Mouse (Mus musculus) CH12.LX (cell line): Measurements from ENCODE around the gene Fgf23. TPM values are rescaled to one million over a fixed set of nuclear protein-coding genes. Genes with fewer than 3 reads are reported as not detected.

Experiments used
- DNase-seq: peaks from one replicate; pipeline ENCODE4 v3.0.0-alpha.2; 2013; ENCODE audit errors: extremely low read depth
- H3K27ac ChIP-seq: 2 replicates; pipeline ENCODE4 v1.5.1; 2012; ENCODE audit warnings: low read depth, mild to moderate bottlenecking, control low read depth, moderate library complexity; ENCODE audit not compliant: insufficient read depth
- H3K27me3 ChIP-seq: replicated peaks from 2 replicates; pipeline ENCODE3; 2012; ENCODE audit warnings: inconsistent platforms
- H3K36me3 ChIP-seq, 2 experiments: replicated peaks in 1 of 2; 2 replicates each; pipeline versions ENCODE3 to v1.6.1; 2012; ENCODE audit warnings: inconsistent platforms in 1 of 2, low read length in 1 of 2, mild to moderate bottlenecking in 1 of 2, mixed read lengths in 1 of 2, moderate library complexity in 1 of 2; ENCODE audit not compliant: control insufficient read depth in 1 of 2, insufficient read depth in 1 of 2
- H3K4me1 ChIP-seq, 2 experiments: 2 replicates each; pipeline ENCODE4 v1.6.1; 2012; ENCODE audit warnings: inconsistent platforms in 1 of 2, moderate library complexity in 1 of 2; ENCODE audit not compliant: insufficient read depth in 2 of 2, control insufficient read depth in 1 of 2
- H3K4me2 ChIP-seq: 2 replicates; pipeline ENCODE4 v1.6.1; 2012; ENCODE audit warnings: low read depth, mild to moderate bottlenecking, control low read depth; ENCODE audit not compliant: poor library complexity, insufficient read depth, severe bottlenecking
- H3K4me3 ChIP-seq, 3 experiments: fragments of 150-350 bp in 1 of 3; sonication (generic) in 1 of 3; replicated peaks in 1 of 3; 2 replicates each; pipeline versions ENCODE3 to v1.5.1; 2011 to 2012; ENCODE audit warnings: low read depth in 2 of 3, low read length in 2 of 3, mild to moderate bottlenecking in 2 of 3, moderate library complexity in 2 of 3, control low read depth in 1 of 3, improper control_type of control experiment in 1 of 3, inconsistent platforms in 1 of 3, mixed read lengths in 1 of 3; ENCODE audit not compliant: poor library complexity in 1 of 3
- H3K79me2 ChIP-seq: replicated peaks from 2 replicates; pipeline ENCODE4 v1.6.1; 2012; ENCODE audit warnings: mild to moderate bottlenecking, moderate library complexity; ENCODE audit not compliant: control insufficient read depth, poor library complexity, insufficient read depth, severe bottlenecking; ENCODE audit errors: extremely low read depth
- H3K9ac ChIP-seq: 2 replicates; pipeline ENCODE4 v1.6.1; 2012; ENCODE audit warnings: low read depth, mild to moderate bottlenecking, control low read depth, moderate library complexity; ENCODE audit not compliant: insufficient read depth
- H3K9me3 ChIP-seq: replicated peaks from 2 replicates; pipeline ENCODE3; 2012; ENCODE audit warnings: low read length, inconsistent platforms, mixed read lengths
- BHLHE40 ChIP-seq: IDR thresholded peaks from 2 replicates; pipeline ENCODE4 v1.6.1; 2011; ENCODE audit warnings: mild to moderate bottlenecking, low read depth, low read length, improper control_type of control experiment
- CHD1 ChIP-seq: IDR thresholded peaks from 2 replicates; pipeline ENCODE4 v1.6.1; 2012; ENCODE audit warnings: low read depth, low read length, improper control_type of control experiment, inconsistent platforms
- CHD2 ChIP-seq: IDR thresholded peaks from 2 replicates; pipeline ENCODE4 v1.6.1; 2011; ENCODE audit warnings: low read length, improper control_type of control experiment
- CTCF ChIP-seq, 2 experiments: IDR thresholded peaks in 1 of 2; conservative IDR thresholded peaks in 1 of 2; 2 replicates each; pipeline ENCODE4 v1.5.1; 2011 to 2012; ENCODE audit warnings: low read depth in 2 of 2, low read length in 2 of 2, improper control_type of control experiment in 1 of 2, inconsistent platforms in 1 of 2, mild to moderate bottlenecking in 1 of 2, moderate library complexity in 1 of 2
- E2F4 ChIP-seq: IDR thresholded peaks from 2 replicates; pipeline ENCODE4 v1.6.1; 2011; ENCODE audit warnings: low read depth, low read length, improper control_type of control experiment; ENCODE audit not compliant: insufficient replicate concordance
- EP300 ChIP-seq: IDR thresholded peaks from 2 replicates; pipeline ENCODE4 v1.6.1; 2011; ENCODE audit warnings: low read length, improper control_type of control experiment
- ETS1 ChIP-seq: conservative IDR thresholded peaks from 2 replicates; pipeline ENCODE4 v1.6.1; 2012; ENCODE audit warnings: low read depth, mild to moderate bottlenecking, inconsistent platforms, low read length, improper control_type of control experiment, moderate library complexity
- JUN ChIP-seq: IDR thresholded peaks from 2 replicates; pipeline ENCODE4 v1.6.1; 2011; ENCODE audit warnings: low read depth, mild to moderate bottlenecking, low read length, improper control_type of control experiment, moderate library complexity; ENCODE audit not compliant: insufficient read depth
- MAFK ChIP-seq: IDR thresholded peaks from 2 replicates; pipeline ENCODE4 v1.6.1; 2011; ENCODE audit warnings: low read length, improper control_type of control experiment; ENCODE audit not compliant: insufficient replicate concordance
- MAX ChIP-seq: IDR thresholded peaks from 2 replicates; pipeline ENCODE4 v1.6.1; 2011; ENCODE audit warnings: low read length, improper control_type of control experiment
- MAZ ChIP-seq: IDR thresholded peaks from 2 replicates; pipeline ENCODE4 v1.6.1; 2012; ENCODE audit warnings: low read depth, mild to moderate bottlenecking, inconsistent platforms, low read length, improper control_type of control experiment, moderate library complexity
- MEF2A ChIP-seq: IDR thresholded peaks from 2 replicates; pipeline ENCODE4 v1.6.1; 2014; ENCODE audit warnings: low read depth, mild to moderate bottlenecking, inconsistent platforms, low read length, improper control_type of control experiment, borderline replicate concordance
- MXI1 ChIP-seq: IDR thresholded peaks from 2 replicates; pipeline ENCODE4 v1.6.1; 2011; ENCODE audit warnings: mild to moderate bottlenecking, low read depth, low read length, improper control_type of control experiment
- NRF1 ChIP-seq: IDR thresholded peaks from 2 replicates; pipeline ENCODE4 v1.6.1; 2014; ENCODE audit warnings: low read depth, mild to moderate bottlenecking, inconsistent platforms, low read length, improper control_type of control experiment, moderate library complexity
- POLR2AphosphoS2 ChIP-seq: IDR thresholded peaks from 2 replicates; pipeline ENCODE4 v1.6.1; 2011; ENCODE audit warnings: low read depth, low read length, improper control_type of control experiment
- RAD21 ChIP-seq: IDR thresholded peaks from 2 replicates; pipeline ENCODE4 v1.6.1; 2011; ENCODE audit warnings: low read depth, mild to moderate bottlenecking, low read length, improper control_type of control experiment, moderate library complexity
- RCOR1 ChIP-seq: conservative IDR thresholded peaks from 2 replicates; pipeline ENCODE4 v1.6.1; 2012; ENCODE audit warnings: low read depth, mild to moderate bottlenecking, inconsistent platforms, low read length, improper control_type of control experiment
- SMC3 ChIP-seq: IDR thresholded peaks from 2 replicates; pipeline ENCODE4 v1.6.1; 2011; ENCODE audit warnings: low read depth, low read length, improper control_type of control experiment
- TCF12 ChIP-seq: IDR thresholded peaks from 2 replicates; pipeline ENCODE4 v1.6.1; 2014; ENCODE audit warnings: low read depth, mild to moderate bottlenecking, inconsistent platforms, low read length, improper control_type of control experiment
- UBTF ChIP-seq: IDR thresholded peaks from 2 replicates; pipeline ENCODE4 v1.6.1; 2012; ENCODE audit warnings: low read depth, mild to moderate bottlenecking, inconsistent platforms, low read length, improper control_type of control experiment, moderate library complexity
- USF2 ChIP-seq: conservative IDR thresholded peaks from 2 replicates; pipeline ENCODE4 v1.6.1; 2011; ENCODE audit warnings: low read depth, low read length, improper control_type of control experiment
- ZKSCAN1 ChIP-seq: IDR thresholded peaks from 2 replicates; pipeline ENCODE4 v1.6.1; 2012; ENCODE audit warnings: low read depth, inconsistent platforms, low read length, improper control_type of control experiment, borderline replicate concordance
- ZNF384 ChIP-seq: IDR thresholded peaks from 2 replicates; pipeline ENCODE4 v1.6.1; 2012; ENCODE audit warnings: low read depth, low read length, improper control_type of control experiment, inconsistent platforms
- dilution Hi-C: fragments of 300-500 bp; cut with MboI; formaldehyde crosslinking; loops from 2 replicates; pipeline ENCODE4 v1.14.3; 2020; ENCODE audit warnings: low sequenced_read_pairs; ENCODE audit not compliant: extremely low pct_unique_long_range_greater_than_20kb, extremely low pct_ligation_motif_present
- in situ Hi-C: fragments of 300-500 bp; cut with MboI; formaldehyde crosslinking; loops from 3 replicates; pipeline ENCODE4 v1.14.3; 2019; ENCODE audit warnings: low sequenced_read_pairs, low pct_ligation_motif_present, low pct_unique_long_range_greater_than_20kb, mixed read lengths
- polyA plus RNA-seq: library from polyadenylated mRNA; unstranded; fragments of >175 nt; gene quantifications from 2 replicates; pipeline ENCODE4 v1.2.1, GENCODE M21; 2012; ENCODE audit warnings: low read depth; ENCODE audit not compliant: insufficient read length
- total RNA-seq, 2 experiments: library from RNA; depleted of rRNA; stranded (reverse); fragments of 300-350 nt in 1 of 2; fragments of >200 nt in 1 of 2; gene quantifications; 2 replicates each; pipeline ENCODE4 v1.2.3; 2012 to 2014

Fgf23 gene
- total and polyA plus RNA-seq, 3 experiments: not detected

GRCm38 (mm10) chr6:127104396-127105029 is 31.8 kb downstream of the Fgf23 start:
- in situ Hi-C loops (loop anchor here (10.0 to 25.0 kb wide), 2 partner anchors 140 to 317 kb away; no protein-coding TSS in a partner anchor), dilution Hi-C loops (no loop called here)
- Histone ChIP-seq H3K27ac (no peak overlapping the region), H3K4me3 (no peak overlapping the region), H3K9me3 (no peaks in the 10 kb centered on the region), H3K9ac (no peak overlapping the region), H3K4me1 (peaks cover 0 to 26% of the 10 kb centered on the region in 2 experiments; a peak in 2 of 4 replicates), H3K4me2 (no peak overlapping the region), H3K36me3 (peaks cover 25 to 46% of the 10 kb centered on the region in 2 experiments), H3K79me2 (peaks cover 15% of the 10 kb centered on the region), H3K27me3 (no peaks in the 10 kb centered on the region)
- TF ChIP-seq EP300 (no peak), ZKSCAN1 (no peak), UBTF (no peak), MXI1 (no peak), MAFK (no peak), ZNF384 (no peak), CTCF (conservative IDR thresholded peaks at IDR 0.05 in 1 of 2, IDR thresholded peaks at IDR 0.05 in 1 of 2; ENCODE audit: low read depth in 2 of 2, low read length in 2 of 2) (no peak), MAZ (no peak), ETS1 (no peak), MAX (no peak), RAD21 (no peak), MEF2A (no peak), BHLHE40 (no peak), E2F4 (no peak)
- DNase-seq: no peak

- Histone ChIP-seq H3K79me2 (peaks cover 15% of the 10 kb centered on the region), H3K27ac (no peak overlapping the region), H3K9ac (no peak overlapping the region), H3K4me3 (no peak overlapping the region), H3K9me3 (no peaks in the 10 kb centered on the region), H3K36me3 (peaks cover 25 to 46% of the 10 kb centered on the region in 2 experiments), H3K27me3 (peaks cover under 1% of the 10 kb centered on the region), H3K4me1 (peaks cover 0 to 31% of the 10 kb centered on the region in 2 experiments; a peak in 2 of 4 replicates), H3K4me2 (no peak overlapping the region)
- in situ Hi-C loops (loop anchor here (10.0 to 25.0 kb wide), 2 partner anchors 140 to 318 kb away; no protein-coding TSS in a partner anchor), dilution Hi-C loops (no loop called here)
- peak; percentile 36 for TF ChIP-seq SMC3
- no peak for TF ChIP-seq USF2
- no peak for TF ChIP-seq RCOR1
- TF ChIP-seq CHD1: no peak
- peak; percentile 46 for TF ChIP-seq RAD21
- TF ChIP-seq MEF2A: no peak
- TF ChIP-seq TCF12: no peak
- no peak for TF ChIP-seq POLR2AphosphoS2
- TF ChIP-seq ZKSCAN1: no peak
- no peak for TF ChIP-seq E2F4
- TF ChIP-seq JUN: no peak
- no peak for TF ChIP-seq NRF1
- TF ChIP-seq CTCF (conservative IDR thresholded peaks at IDR 0.05 in 1 of 2, IDR thresholded peaks at IDR 0.05 in 1 of 2; ENCODE audit: low read depth in 2 of 2, low read length in 2 of 2): peak; percentile 36 to 60; a peak in 3 of 4 replicates
- TF ChIP-seq CHD2: no peak
- DNase-seq: peak; percentile 49
Observed at GRCm38 (mm10) chr6:127105107-127105506, 32.4 kb downstream of the Fgf23 start.
